Mouse (Mus musculus): ENCODE measurements around the gene Cfap65. TPM values are rescaled to one million over a fixed set of nuclear protein-coding genes. Genes with fewer than 3 reads are reported as not detected.
A peak's percentile ranks its signal among the peaks of the same experiment; 100 is the strongest.

Cfap65 gene
- polyA plus RNA-seq, 1 experiment from 2014 or later, result not detected

DNA sequence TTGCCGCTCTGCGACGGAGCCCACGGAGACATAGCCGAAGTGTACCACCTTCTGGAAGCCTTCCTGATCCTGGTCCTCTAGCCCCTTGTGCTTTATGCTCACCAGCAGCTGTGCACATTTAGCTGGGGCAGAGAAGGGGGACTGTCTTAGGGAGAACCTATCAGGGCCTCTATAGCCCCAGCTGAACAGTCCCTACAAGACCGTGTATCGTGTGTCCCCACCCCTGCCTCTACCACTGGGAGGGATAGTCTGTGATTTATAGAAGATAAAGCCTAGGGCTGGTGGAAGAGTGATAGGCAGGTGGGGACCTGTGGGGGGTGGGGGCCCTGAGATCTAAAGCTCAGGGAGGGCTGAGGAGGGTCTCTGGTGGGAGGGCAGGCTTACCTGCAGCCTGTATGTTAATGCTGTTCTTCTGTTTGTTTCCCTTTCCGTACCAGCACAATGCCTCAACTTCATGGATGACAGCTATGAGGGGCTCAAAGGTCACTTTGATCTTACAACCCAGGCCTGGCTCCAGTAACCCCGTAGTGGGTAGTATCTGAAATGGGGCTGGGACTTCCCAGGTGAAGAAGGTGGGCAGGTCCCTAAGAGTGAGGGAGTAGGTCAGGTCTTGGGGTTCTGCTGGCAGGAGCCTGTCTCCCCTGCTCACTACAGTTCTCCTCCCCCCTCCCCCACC lies 7.6 kb downstream of the Cfap65 start:
- Histone ChIP-seq H3K4me3 (replicated peaks) (no peak overlapping the region), H3K36me3 (no peaks in the 10 kb centered on the region), H3K9me3 (no peaks in the 10 kb centered on the region), H3K27me3 (peaks cover 61% of the 10 kb centered on the region), H3K4me2 (no peak overlapping the region), H3K27ac (no peak overlapping the region), H3K4me1 (replicated peaks) (no peaks in the 10 kb centered on the region), H3K9ac (replicated peaks) (no peak overlapping the region)
- WGBS, result 75% methylated on average over 9 of the region's 9 CpGs
- ATAC-seq (ENCODE audit: insufficient number of reproducible peaks, insufficient read depth, low FRiP score, low TSS enrichment, low read depth), result no peak; the same call in 1 of the 2 replicates

DNA sequence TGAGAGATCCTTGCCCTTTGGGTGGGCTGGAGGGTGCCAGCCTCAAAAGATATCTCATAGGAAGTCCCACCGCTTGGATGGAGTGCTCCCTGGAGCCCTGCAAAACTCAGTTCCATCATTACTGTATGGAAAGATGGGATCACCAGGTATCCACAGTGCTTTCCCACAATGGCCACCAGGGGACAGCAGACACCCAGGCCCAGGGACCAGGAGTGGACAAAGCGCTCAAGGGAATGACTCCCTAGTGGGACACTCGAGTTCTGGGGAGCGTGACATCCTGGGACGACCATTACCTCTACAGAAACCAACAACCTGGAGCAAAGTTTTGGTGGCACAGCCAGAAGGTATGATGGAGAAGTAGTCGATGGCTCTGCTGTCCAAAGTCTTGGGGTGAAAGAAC lies 8.7 kb downstream of the Cfap65 start:
- Histone ChIP-seq H3K36me3 (no peaks in the 10 kb centered on the region), H3K9ac (replicated peaks) (no peak overlapping the region), H3K9me3 (no peaks in the 10 kb centered on the region), H3K4me2 (no peak overlapping the region), H3K27ac (no peak overlapping the region), H3K27me3 (peaks cover 60% of the 10 kb centered on the region), H3K4me1 (replicated peaks) (no peaks in the 10 kb centered on the region), H3K4me3 (replicated peaks) (no peak overlapping the region)
- WGBS, result 39% methylated on average over 6 of the region's 6 CpGs
- no peak for ATAC-seq (ENCODE audit: insufficient number of reproducible peaks, insufficient read depth, low FRiP score, low TSS enrichment, low read depth)

DNA sequence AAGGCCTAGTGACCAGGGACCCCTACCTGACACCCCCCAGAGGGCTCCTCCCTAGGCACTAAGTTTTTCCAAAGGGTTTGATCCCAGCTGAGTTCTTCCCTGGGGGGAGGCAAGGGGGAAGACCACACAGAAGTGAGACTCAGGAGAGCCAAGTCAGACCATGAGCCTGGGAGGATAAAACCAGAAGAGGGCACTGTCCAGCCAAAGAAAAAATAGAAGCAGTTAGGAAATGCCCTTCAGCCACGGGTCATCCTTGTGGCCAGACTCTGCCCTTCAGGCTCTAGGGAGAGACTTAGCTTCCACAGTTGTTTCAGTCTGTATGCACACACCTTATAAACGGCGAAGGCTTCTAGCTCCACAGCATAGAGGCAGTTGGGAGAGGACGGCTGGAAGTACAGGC lies 10.9 kb downstream of the Cfap65 start:
- H3K27me3 ChIP-seq, result peaks cover 67% of the 10 kb centered on the region
- no peaks in the 10 kb centered on the region for H3K4me1 ChIP-seq (replicated peaks)
- WGBS, result 72% methylated on average over 4 of the region's 4 CpGs
- no peak overlapping the region for H3K4me2 ChIP-seq
- H3K9ac ChIP-seq (replicated peaks), result no peak overlapping the region
- H3K4me3 ChIP-seq (replicated peaks), result no peak overlapping the region
- H3K27ac ChIP-seq, result no peak overlapping the region
- no peaks in the 10 kb centered on the region for H3K36me3 ChIP-seq
- H3K9me3 ChIP-seq, result no peaks in the 10 kb centered on the region
- ATAC-seq (ENCODE audit: insufficient number of reproducible peaks, insufficient read depth, low FRiP score, low TSS enrichment, low read depth), result no peak

DNA sequence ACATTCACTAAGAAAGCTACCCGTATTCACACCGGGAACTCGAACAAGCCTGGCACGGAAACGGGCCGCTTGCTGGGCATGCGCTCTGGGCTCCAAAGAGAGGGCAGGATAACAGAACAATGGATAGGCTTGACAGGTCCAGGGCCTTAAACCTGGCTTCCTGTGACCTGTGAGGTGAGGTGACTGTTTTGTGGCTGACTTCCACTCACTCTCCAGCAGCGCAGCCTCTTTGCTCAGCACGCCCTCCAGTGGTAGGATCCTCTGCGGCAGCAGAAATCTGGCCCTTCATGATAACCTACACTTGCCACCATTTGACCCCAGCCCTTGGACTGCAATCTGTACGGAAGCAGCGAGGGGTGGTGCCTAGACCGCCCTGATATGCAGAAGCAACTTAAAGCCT lies 19.7 kb downstream of the Cfap65 start:
- H3K4me1 ChIP-seq (replicated peaks), result no peaks in the 10 kb centered on the region
- no peak overlapping the region for H3K9ac ChIP-seq (replicated peaks)
- H3K27me3 ChIP-seq, result peaks cover 60% of the 10 kb centered on the region
- H3K9me3 ChIP-seq, result no peaks in the 10 kb centered on the region
- no peaks in the 10 kb centered on the region for H3K36me3 ChIP-seq
- ATAC-seq (ENCODE audit: insufficient number of reproducible peaks, insufficient read depth, low FRiP score, low TSS enrichment, low read depth), result no peak
- H3K4me2 ChIP-seq, result no peak overlapping the region
- no peak overlapping the region for H3K4me3 ChIP-seq (replicated peaks)
- 25% methylated on average over 13 of the region's 13 CpGs for WGBS
- H3K27ac ChIP-seq, result no peak overlapping the region

DNA sequence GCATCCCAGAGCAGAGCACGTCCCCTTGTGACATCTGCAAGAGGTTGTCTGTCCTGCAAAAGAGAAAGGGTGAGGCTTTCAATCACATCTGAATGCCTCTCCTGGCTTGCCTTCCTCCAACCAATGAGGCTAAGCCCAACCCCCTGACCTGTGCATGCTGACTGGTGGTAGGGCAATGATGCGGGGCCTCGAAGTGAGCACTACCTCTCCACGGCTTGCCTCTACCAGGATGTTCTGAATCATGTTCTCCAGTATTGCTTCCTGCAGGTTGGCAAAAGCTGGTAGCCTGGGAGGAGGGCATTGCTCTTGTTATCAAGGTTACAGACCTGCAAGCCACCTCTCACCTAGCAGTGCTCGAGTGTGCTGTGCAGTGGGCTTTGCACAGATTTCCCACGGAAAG lies 33.2 kb downstream of the Cfap65 start:
- no peaks in the 10 kb centered on the region for H3K36me3 ChIP-seq
- 24% methylated on average over 6 of the region's 6 CpGs for WGBS
- no peak overlapping the region for H3K4me2 ChIP-seq
- ATAC-seq (ENCODE audit: insufficient number of reproducible peaks, insufficient read depth, low FRiP score, low TSS enrichment, low read depth), result no peak
- H3K4me1 ChIP-seq (replicated peaks), result peaks cover 27% of the 10 kb centered on the region
- no peak overlapping the region for H3K4me3 ChIP-seq (replicated peaks)
- no peak overlapping the region for H3K27ac ChIP-seq
- no peak overlapping the region for H3K9ac ChIP-seq (replicated peaks)
- H3K27me3 ChIP-seq, result peaks cover 98% of the 10 kb centered on the region
- H3K9me3 ChIP-seq, result no peaks in the 10 kb centered on the region

DNA sequence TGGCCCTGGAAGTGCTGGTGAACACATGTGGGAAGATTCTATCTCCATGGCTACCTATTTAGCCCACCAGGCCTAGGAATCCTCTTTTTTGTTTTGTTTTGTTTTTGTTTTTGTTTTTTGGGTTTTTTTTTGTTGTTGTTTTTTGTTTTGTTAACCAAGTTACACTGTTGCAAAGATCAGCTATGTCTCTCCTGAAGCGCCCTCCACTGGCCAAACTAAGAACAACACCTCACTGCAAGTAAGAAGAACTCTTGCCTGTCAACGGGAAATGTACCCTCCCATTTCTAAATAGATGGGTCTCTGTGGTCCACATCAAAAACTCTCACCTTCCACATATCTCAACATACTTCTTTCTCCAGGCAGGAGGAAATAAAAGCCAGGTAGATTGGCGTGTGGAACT lies 33.7 kb downstream of the Cfap65 start:
- 3% methylated on average over 3 of the region's 3 CpGs for WGBS
- Histone ChIP-seq H3K27ac (no peak overlapping the region), H3K27me3 (peaks cover 99% of the 10 kb centered on the region), H3K4me1 (replicated peaks) (peaks cover 27% of the 10 kb centered on the region), H3K9ac (replicated peaks) (no peak overlapping the region), H3K9me3 (no peaks in the 10 kb centered on the region), H3K36me3 (no peaks in the 10 kb centered on the region), H3K4me2 (no peak overlapping the region), H3K4me3 (replicated peaks) (no peak overlapping the region)
- ATAC-seq (ENCODE audit: insufficient number of reproducible peaks, insufficient read depth, low FRiP score, low TSS enrichment, low read depth), result no peak

DNA sequence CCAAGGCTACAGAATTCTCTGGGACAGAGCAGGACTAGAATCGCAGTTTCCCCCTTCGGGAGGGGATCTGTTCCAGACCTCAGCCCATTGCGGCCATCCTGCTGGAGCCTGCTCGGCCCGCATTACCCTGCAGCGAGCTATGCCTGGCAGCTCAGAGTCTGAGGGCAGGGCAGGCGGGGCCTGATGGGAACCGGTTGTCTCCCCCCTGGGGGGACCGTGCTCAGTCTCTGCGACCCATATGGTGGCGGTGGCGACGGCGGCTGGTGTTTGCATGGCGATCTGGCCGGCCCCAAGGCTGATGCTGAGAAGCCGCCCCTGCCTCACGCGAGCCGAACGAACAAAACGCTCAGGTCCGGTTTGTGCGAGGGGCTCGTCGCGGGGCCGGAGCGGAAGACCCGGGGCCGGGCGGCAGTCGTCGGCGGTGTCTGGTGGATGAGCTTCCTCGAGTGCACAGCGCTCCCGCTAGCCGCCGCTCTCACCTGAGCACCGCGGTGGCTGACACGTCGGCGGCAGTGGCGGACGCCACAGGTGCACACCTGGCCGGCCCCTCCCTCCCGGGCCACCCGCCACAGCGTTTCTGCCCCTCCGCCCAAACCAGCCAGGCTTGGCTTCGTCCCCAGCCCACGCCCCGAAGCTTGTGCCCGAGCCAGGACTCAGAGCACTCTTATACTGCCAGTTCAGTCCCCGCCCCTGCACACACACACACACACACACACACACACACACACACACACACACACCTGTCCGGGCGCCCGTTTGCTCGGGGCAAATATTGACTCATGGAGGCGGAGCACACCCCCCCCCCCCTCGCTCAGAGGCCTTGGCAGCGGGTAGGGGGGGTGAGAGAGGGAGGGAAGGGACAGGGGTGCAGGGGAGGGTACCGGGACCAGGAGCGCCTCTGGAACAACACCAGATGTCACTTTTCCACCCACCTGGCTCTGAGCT lies 34.8 kb downstream of the Cfap65 start:
- H3K9me3 ChIP-seq, result no peaks in the 10 kb centered on the region
- no peak overlapping the region for H3K27ac ChIP-seq
- ATAC-seq (ENCODE audit: insufficient number of reproducible peaks, insufficient read depth, low FRiP score, low TSS enrichment, low read depth), result no peak
- H3K4me2 ChIP-seq, result peak overlapping the region; percentile 61
- H3K9ac ChIP-seq (replicated peaks), result peak overlapping the region; percentile 34; the same call in 1 of the 2 replicates
- WGBS, result under 1% methylated on average over 65 of the region's 66 CpGs
- peaks cover 27% of the 10 kb centered on the region for H3K4me1 ChIP-seq (replicated peaks)
- no peaks in the 10 kb centered on the region for H3K36me3 ChIP-seq
- H3K4me3 ChIP-seq (replicated peaks), result peak overlapping the region; percentile 37
- peaks cover 99% of the 10 kb centered on the region for H3K27me3 ChIP-seq

DNA sequence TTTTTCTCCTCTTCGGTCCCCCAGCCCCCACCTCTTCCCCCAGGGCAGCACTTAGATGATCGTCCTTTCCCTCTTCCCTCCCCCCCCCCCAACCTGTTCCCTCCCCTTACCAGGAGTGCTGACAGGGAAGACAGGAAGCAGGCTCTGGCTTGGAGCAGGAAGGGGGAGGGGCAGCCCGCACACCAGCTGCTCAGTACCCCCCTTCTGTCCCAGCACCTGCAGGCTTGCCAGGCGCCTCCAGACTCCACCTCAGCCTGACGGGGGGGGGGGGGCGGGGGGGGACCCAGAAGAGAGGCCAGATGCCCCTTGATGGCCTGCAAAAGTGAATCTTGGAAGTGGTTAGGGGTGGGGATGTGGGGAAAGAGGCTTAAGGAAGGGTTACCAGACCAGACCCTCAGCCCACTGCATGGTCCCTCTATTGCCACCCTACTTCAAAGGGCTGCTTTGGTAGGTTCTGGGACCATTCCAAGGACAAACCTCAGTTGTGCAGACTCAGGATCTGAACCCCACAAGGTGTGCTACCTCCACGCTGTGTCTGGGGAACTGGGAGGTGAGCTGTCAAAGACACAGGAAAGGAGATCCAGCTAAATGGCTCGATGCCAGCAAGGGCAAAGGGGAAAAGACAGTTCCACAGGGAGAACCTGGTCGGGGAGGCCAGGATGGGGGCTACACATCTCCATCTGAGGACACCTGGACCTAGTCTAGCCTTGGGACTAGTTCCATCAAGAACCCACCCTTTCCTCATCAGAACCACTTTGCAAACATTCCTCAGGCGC lies 36.6 kb downstream of the Cfap65 start:
- Histone ChIP-seq H3K4me3 (replicated peaks) (no peak overlapping the region), H3K9me3 (no peaks in the 10 kb centered on the region), H3K4me2 (no peak overlapping the region; the same call in 1 of the 2 replicates), H3K36me3 (no peaks in the 10 kb centered on the region), H3K9ac (replicated peaks) (no peak overlapping the region), H3K27ac (no peak overlapping the region), H3K4me1 (replicated peaks) (peaks cover 27% of the 10 kb centered on the region), H3K27me3 (peaks cover 99% of the 10 kb centered on the region)
- WGBS, result 6% methylated on average over 7 of the region's 10 CpGs
- no peak for ATAC-seq (ENCODE audit: insufficient number of reproducible peaks, insufficient read depth, low FRiP score, low TSS enrichment, low read depth)

DNA sequence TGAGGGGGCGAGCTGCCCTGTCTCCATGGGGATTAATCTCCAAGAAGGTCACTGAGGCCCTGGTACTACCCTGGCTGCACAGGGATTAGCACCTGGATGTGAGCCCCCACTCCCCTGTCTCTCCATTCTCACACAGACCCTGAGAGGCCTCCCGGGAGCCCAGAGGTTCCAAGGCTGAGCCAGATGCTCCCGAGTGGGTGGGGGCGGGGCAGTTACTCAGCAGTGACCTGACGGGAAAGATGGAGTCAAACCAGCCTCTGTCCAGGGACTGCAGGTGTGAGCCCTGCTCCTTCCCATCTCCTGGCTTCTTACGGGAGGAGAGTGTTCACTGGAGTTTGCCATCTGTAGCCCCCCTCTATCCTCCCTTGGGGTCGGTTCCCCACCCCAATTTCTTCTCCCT lies 37.4 kb downstream of the Cfap65 start:
- Histone ChIP-seq H3K4me3 (replicated peaks) (no peak overlapping the region), H3K4me1 (replicated peaks) (peaks cover 29% of the 10 kb centered on the region), H3K27me3 (peaks cover 99% of the 10 kb centered on the region), H3K4me2 (no peak overlapping the region), H3K36me3 (no peaks in the 10 kb centered on the region), H3K27ac (no peak overlapping the region), H3K9me3 (no peaks in the 10 kb centered on the region), H3K9ac (replicated peaks) (no peak overlapping the region)
- 0 out of 2 replicates have a peak, but pooled peaks have one; percentile 12 for ATAC-seq (ENCODE audit: insufficient number of reproducible peaks, insufficient read depth, low FRiP score, low TSS enrichment, low read depth)
- WGBS, result 1% methylated on average over 7 of the region's 7 CpGs

DNA sequence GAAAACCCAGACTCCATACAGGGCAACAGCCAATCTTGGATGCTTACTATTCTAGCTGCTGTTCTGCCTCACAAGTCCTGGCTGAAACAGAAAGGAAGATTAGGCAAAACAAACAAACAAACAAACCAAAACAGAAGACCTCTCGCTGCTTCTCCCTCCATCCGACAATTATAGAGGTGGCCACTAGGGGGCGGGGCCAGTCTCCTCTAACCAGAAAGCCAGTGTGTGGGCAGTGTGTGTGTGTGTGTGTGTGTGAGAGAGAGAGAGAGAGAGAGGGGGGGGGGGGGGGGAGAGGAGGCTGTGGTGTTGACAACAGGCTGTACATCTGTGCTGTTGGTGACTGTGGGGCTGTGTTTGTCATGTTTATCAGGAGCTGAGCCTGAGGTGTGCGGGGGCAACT lies 40.4 kb downstream of the Cfap65 start:
- Histone ChIP-seq H3K27me3 (peaks cover 99% of the 10 kb centered on the region), H3K4me1 (replicated peaks) (peaks cover 18% of the 10 kb centered on the region), H3K9ac (replicated peaks) (no peak overlapping the region), H3K4me2 (no peak overlapping the region), H3K27ac (no peak overlapping the region), H3K4me3 (replicated peaks) (no peak overlapping the region), H3K36me3 (no peaks in the 10 kb centered on the region), H3K9me3 (no peaks in the 10 kb centered on the region)
- WGBS, result 17% methylated on average over 4 of the region's 4 CpGs
- no peak for ATAC-seq (ENCODE audit: insufficient number of reproducible peaks, insufficient read depth, low FRiP score, low TSS enrichment, low read depth)

Data from limb, embryonic 12.5 days (tissue).